Mouse (Mus musculus) liver, adult 2 months (tissue): ENCODE data around the gene Bid. TPM values are rescaled to one million over a fixed set of nuclear protein-coding genes. Genes with fewer than 3 reads are reported as not detected.

ENCODE experiments used
- DNase-seq: peaks from one replicate; pipeline ENCODE4 v3.0.0-alpha.2; 2011; ENCODE audit warnings: low read depth, low spot score; ENCODE audit errors: extremely low read depth
- H3K27ac ChIP-seq: fragments of 200-500 bp; replicated peaks from 2 replicates; pipeline ENCODE4 v1.5.1; 2012; ENCODE audit warnings: low read depth, mild to moderate bottlenecking, control low read depth, inconsistent platforms, low read length; ENCODE audit not compliant: insufficient read depth
- H3K27me3 ChIP-seq: fragments of 200-500 bp; 2 replicates; pipeline ENCODE4 v1.6.1; 2012; ENCODE audit warnings: mild to moderate bottlenecking, moderate library complexity, low read length, inconsistent platforms; ENCODE audit not compliant: control insufficient read depth, insufficient read depth
- H3K36me3 ChIP-seq: fragments of 200-500 bp; 2 replicates; pipeline ENCODE4 v1.6.1; 2012; ENCODE audit warnings: low read length, inconsistent platforms; ENCODE audit not compliant: control insufficient read depth, insufficient read depth
- H3K4me1 ChIP-seq: fragments of 200-500 bp; 2 replicates; pipeline ENCODE4 v1.6.1; 2011; ENCODE audit warnings: low read length; ENCODE audit not compliant: control insufficient read depth, insufficient read depth
- H3K4me3 ChIP-seq: fragments of 200-500 bp; 2 replicates; pipeline ENCODE4 v1.5.1; 2011; ENCODE audit warnings: low read depth, mild to moderate bottlenecking, control low read depth, low read length, moderate library complexity; ENCODE audit not compliant: insufficient read depth
- H3K79me2 ChIP-seq: fragments of 200-500 bp; 2 replicates; pipeline ENCODE4 v1.6.1; 2012; ENCODE audit warnings: inconsistent platforms, mild to moderate bottlenecking, low read length, moderate library complexity; ENCODE audit not compliant: control insufficient read depth, insufficient read depth
- H3K9ac ChIP-seq: fragments of 200-500 bp; 2 replicates; pipeline ENCODE4 v1.6.1; 2012; ENCODE audit warnings: low read depth, mild to moderate bottlenecking, control low read depth, inconsistent platforms, low read length
- CTCF ChIP-seq: fragments of 200-500 bp; IDR thresholded peaks from 2 replicates; pipeline ENCODE4 v1.5.1; 2011; ENCODE audit warnings: low read depth, low read length, control low read depth
- POLR2A ChIP-seq: fragments of 200-500 bp; IDR thresholded peaks from 2 replicates; pipeline ENCODE4 v1.6.1; 2011; ENCODE audit warnings: low read length, control low read depth; ENCODE audit not compliant: insufficient read depth; ENCODE audit errors: extremely low read depth
- WGBS: fragments of 180-500 bp; shearing (Covaris S2); methylation state at CpG from one replicate; pipeline ENCODE4 v1.1.7; 2018; 5-methylcytosine and 5-hydroxymethylcytosine counted together
- polyA plus RNA-seq: library from polyadenylated mRNA; depleted of rRNA; stranded (reverse); fragments of >200 nt; gene quantifications from 2 replicates; pipeline ENCODE4 v1.2.3, GENCODE M21; 2012
- total RNA-seq: library from RNA; depleted of rRNA; stranded (reverse); fragments of >200 nt; gene quantifications from 2 replicates; pipeline ENCODE4 v1.2.3, GENCODE M21; 2014

Bid gene
- total and polyA plus RNA-seq, 2 experiments, result 6.9 to 13.9 TPM

DNA sequence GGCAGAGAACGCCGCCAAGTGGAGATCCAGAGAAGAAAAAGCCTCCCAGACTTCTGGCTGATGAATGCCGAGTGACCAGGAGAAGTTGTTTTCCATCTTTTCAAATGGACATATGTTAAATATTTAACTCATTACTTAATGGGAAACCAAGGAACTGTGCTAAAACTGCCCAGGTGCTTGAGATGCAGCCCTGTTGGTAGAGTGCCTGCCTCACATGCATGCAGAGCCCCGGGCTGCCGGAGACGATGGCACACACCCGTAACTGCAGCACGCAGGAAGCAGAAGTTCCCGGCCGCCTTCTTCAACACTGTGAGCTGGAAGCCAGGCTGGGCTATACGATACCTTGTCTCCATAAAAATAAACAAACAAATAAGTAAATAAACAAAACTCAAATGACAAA lies 12.7 kb downstream of the Bid start:
- WGBS, result 44% methylated on average over 11 of the region's 11 CpGs
- peak overlapping the region; percentile 51; the same call in 1 of the 2 replicates for H3K9ac ChIP-seq
- peak overlapping the region; percentile 94 for H3K27ac ChIP-seq
- DNase-seq, result no peak
- H3K4me1 ChIP-seq, result peaks cover 9% of the 10 kb centered on the region
- no peak overlapping the region for H3K4me3 ChIP-seq
- no peaks in the 10 kb centered on the region for H3K36me3 ChIP-seq
- no peaks in the 10 kb centered on the region for H3K27me3 ChIP-seq
- H3K79me2 ChIP-seq, result no peaks in the 10 kb centered on the region
- no peak for TF ChIP-seq POLR2A
- TF ChIP-seq CTCF, result no peak; the same call in 1 of the 2 replicates

DNA sequence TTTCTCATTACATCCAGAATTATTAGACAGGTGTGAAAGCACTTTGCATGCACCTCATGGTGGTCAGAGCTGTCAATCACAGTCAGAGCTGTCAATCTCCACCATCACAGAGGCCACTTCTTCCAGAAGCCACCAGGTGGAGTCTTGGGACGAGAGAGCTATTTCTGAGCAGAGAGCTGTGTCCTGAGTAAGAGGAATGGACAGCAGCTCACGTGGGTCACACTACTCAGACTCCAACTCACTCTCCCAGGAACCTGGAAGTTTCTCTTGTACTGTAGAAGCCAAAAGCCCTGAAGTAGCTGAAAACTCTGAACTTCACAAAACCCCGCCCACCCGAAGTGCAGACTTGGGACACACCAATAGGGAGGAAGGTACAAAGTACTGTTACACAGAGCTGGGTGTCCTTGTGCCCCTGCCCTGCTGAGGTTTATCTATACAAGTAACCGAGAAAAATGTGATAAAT lies 13.2 kb downstream of the Bid start:
- Histone ChIP-seq H3K4me3 (no peak overlapping the region), H3K79me2 (no peaks in the 10 kb centered on the region), H3K36me3 (no peaks in the 10 kb centered on the region), H3K4me1 (peaks cover 9% of the 10 kb centered on the region), H3K9ac (no peak overlapping the region), H3K27ac (peak overlapping the region; percentile 94), H3K27me3 (no peaks in the 10 kb centered on the region)
- 8% methylated on average over 5 of the region's 5 CpGs for WGBS
- TF ChIP-seq POLR2A, result no peak
- peak; percentile 71 for TF ChIP-seq CTCF
- peak; percentile 99 for DNase-seq

DNA sequence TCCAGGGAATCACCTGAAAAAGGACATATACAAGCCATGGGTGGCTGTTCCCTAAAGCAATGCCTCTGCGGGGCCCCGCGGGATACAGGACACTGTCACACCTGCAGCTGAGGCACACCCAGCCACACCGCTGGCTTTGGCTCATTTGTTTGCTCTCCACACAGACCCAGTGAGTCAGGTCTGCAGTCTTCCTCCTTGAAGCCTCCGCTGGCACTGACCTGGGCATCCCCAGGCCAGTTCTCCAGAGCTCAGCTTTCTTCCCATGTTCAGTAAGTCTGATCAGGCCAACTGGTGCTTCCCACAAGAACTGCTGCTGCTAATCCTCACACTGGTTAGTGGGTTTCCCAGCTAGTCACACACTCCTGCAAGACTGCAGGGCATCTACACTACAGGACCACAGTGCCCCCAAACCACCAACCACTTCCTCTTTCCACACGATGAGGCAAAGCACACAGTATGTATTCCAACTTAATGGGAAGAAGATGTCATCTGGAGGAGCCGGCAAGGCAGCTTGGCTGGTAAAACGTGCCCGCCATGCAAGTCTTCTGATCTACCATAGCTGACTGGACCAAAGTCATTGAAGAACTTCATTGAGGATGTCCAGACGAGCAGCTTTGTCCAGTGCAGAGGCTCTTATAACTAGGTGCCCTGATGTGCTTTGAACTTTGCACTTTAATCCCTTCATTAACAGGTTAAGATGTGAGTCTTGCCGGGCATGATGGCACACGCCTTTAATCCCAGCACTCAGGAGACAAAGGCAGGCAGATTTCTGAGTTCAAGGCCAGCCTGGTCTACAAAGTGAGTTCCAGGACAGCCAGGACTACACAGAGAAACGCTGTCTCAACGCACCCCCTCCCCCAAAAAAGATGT lies 14.6 kb downstream of the Bid start:
- Histone ChIP-seq H3K27me3 (no peaks in the 10 kb centered on the region), H3K9ac (no peak overlapping the region), H3K4me3 (no peak overlapping the region), H3K79me2 (no peaks in the 10 kb centered on the region), H3K27ac (no peak overlapping the region), H3K36me3 (no peaks in the 10 kb centered on the region; the same call in 1 of the 2 replicates), H3K4me1 (peaks cover 9% of the 10 kb centered on the region)
- WGBS, result 80% methylated on average over 14 of the region's 14 CpGs
- DNase-seq, result peak; percentile 24
- TF ChIP-seq CTCF, result no peak
- TF ChIP-seq POLR2A, result no peak

DNA sequence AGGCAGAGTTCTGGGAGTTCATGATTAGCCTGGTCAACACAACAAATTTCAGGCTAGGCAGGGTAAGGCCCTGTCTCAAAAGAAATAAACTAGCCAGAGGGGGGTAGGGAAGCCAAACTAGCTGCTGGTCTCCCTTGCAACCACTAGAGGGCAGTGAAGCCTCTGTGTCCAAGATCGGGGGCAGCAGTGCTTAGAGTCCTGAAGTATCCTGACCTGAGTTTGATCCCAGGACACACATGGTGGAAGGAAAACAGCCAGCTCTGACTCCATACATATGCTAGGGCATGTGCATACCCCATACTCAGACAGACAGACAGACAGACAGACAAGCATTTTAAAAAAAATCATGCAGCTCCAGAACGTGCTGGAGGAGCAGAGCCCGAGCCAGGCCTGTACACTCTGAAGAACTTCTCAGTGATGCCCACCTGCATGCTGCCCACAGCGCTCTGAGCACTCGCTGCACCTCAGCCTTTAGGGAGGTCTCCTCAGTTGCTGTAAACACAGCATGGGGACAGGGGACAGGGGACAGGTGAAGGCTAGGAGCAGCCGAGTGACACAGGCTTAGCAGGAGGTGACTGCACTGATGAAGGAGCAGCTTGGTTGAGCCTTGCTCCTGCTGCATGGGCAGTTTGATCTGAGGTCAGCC lies 18.3 kb downstream of the Bid start:
- WGBS, result 70% methylated on average over 6 of the region's 6 CpGs
- no peak overlapping the region for H3K9ac ChIP-seq
- H3K79me2 ChIP-seq, result no peaks in the 10 kb centered on the region
- no peak overlapping the region for H3K4me3 ChIP-seq
- H3K4me1 ChIP-seq, result no peaks in the 10 kb centered on the region; the same call in 1 of the 2 replicates
- TF ChIP-seq CTCF (peak; percentile 93), POLR2A (no peak)
- no peak overlapping the region for H3K27ac ChIP-seq
- peaks cover 2% of the 10 kb centered on the region; the same call in 1 of the 2 replicates for H3K36me3 ChIP-seq
- no peaks in the 10 kb centered on the region for H3K27me3 ChIP-seq
- DNase-seq, result peak; percentile 49

DNA sequence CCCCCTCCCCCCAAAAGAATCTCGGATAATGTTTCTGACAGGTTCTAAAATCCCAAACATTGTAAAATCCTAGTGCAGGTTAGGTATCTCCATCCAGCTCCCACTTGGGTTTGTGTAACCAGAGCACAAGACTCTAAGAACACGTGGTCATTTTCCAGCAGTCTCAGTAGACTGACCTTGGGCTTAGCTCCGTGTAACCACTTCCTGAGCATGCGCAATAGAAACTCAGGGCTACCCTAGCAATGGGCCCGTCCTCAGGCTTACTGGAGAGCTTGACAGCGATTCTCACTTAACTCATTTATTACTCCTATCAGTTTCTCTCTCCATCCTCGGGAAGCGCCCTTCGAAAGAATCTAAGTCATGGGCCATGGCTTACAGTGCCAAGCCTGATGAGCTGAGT lies 22.1 kb downstream of the Bid start:
- Histone ChIP-seq H3K4me3 (no peak overlapping the region), H3K79me2 (no peaks in the 10 kb centered on the region), H3K27me3 (no peaks in the 10 kb centered on the region), H3K36me3 (peaks cover 15% of the 10 kb centered on the region; the same call in 1 of the 2 replicates), H3K27ac (no peak overlapping the region), H3K9ac (no peak overlapping the region), H3K4me1 (no peaks in the 10 kb centered on the region)
- DNase-seq, result no peak
- 79% methylated on average over 9 of the region's 9 CpGs for WGBS
- TF ChIP-seq POLR2A, result no peak
- no peak for TF ChIP-seq CTCF

DNA sequence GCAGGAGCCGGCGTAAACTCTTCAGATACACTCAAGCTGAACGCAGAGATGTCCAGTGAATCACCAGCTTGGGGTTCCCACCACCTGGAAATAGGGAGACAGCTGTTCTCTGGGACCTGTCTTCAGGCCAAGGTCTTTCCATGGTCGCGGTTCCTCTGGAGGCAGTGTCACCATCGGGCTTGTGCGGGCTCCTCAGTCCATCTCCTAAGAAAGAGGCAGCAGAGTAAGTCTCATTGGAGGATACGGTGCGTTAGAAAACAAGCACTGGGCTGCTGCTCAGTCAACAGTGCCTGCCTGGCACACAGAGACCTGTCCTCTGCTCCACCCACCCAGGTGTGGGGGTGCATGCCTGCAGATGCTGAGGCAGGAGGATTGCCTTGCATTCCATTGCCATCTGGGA lies 22.6 kb downstream of the Bid start:
- DNase-seq, result no peak
- no peak overlapping the region for H3K27ac ChIP-seq
- no peak overlapping the region for H3K4me3 ChIP-seq
- peaks cover 17% of the 10 kb centered on the region; the same call in 1 of the 2 replicates for H3K36me3 ChIP-seq
- WGBS, result 96% methylated on average over 9 of the region's 9 CpGs
- no peaks in the 10 kb centered on the region for H3K4me1 ChIP-seq
- H3K79me2 ChIP-seq, result no peaks in the 10 kb centered on the region
- no peak for TF ChIP-seq POLR2A
- no peak for TF ChIP-seq CTCF
- H3K9ac ChIP-seq, result no peak overlapping the region
- H3K27me3 ChIP-seq, result no peaks in the 10 kb centered on the region
